Mouse (Mus musculus) small intestine, adult 2 months (tissue): ENCODE data around the gene St6gal1. TPM values are rescaled to one million over a fixed set of nuclear protein-coding genes. Genes with fewer than 3 reads are reported as not detected.

Experiments used
- H3K27ac ChIP-seq: fragments of 200-500 bp; 2 replicates; pipeline ENCODE4 v1.5.1; 2012; ENCODE audit warnings: low read depth, low read length, control low read depth, inconsistent platforms; ENCODE audit not compliant: insufficient read depth
- H3K27me3 ChIP-seq: fragments of 200-500 bp; 2 replicates; pipeline ENCODE4 v1.6.1; 2012; ENCODE audit warnings: mild to moderate bottlenecking, moderate library complexity, low read length, inconsistent platforms; ENCODE audit not compliant: control insufficient read depth, insufficient read depth
- H3K36me3 ChIP-seq: fragments of 200-500 bp; 2 replicates; pipeline ENCODE4 v1.6.1; 2012; ENCODE audit warnings: mild to moderate bottlenecking, low read length, control low read depth, inconsistent platforms; ENCODE audit not compliant: control insufficient read depth, insufficient read depth
- H3K4me1 ChIP-seq: fragments of 200-500 bp; 2 replicates; pipeline ENCODE4 v1.6.1; 2012; ENCODE audit warnings: low read length, inconsistent platforms, mixed read lengths; ENCODE audit not compliant: control insufficient read depth, insufficient read depth, insufficient read length
- H3K4me3 ChIP-seq: fragments of 200-500 bp; 2 replicates; pipeline ENCODE4 v1.5.1; 2012; ENCODE audit warnings: low read depth, mild to moderate bottlenecking, control low read depth, inconsistent platforms, low read length, moderate library complexity
- CTCF ChIP-seq: fragments of 200-500 bp; IDR thresholded peaks from 2 replicates; pipeline ENCODE4 v1.5.1; 2012; ENCODE audit warnings: low read depth, mild to moderate bottlenecking, control low read depth, inconsistent platforms, low read length, moderate library complexity, mixed read lengths; ENCODE audit not compliant: insufficient replicate concordance, insufficient read length; ENCODE audit errors: extremely low read depth
- POLR2A ChIP-seq: fragments of 200-500 bp; IDR thresholded peaks from 2 replicates; pipeline ENCODE4 v1.6.1; 2012; ENCODE audit warnings: low read depth, mild to moderate bottlenecking, control low read depth, inconsistent platforms, low read length, moderate library complexity
- WGBS: fragments of 180-500 bp; shearing (Covaris S2); methylation state at CpG from one replicate; pipeline ENCODE4 v1.1.7; 2018; 5-methylcytosine and 5-hydroxymethylcytosine counted together
- polyA plus RNA-seq: library from polyadenylated mRNA; depleted of rRNA; stranded (reverse); fragments of >200 nt; gene quantifications from 2 replicates; pipeline ENCODE4 v1.2.3, GENCODE M21; 2012

Gene St6gal1
- polyA plus RNA-seq, 1 experiment, result 6.4 TPM

DNA sequence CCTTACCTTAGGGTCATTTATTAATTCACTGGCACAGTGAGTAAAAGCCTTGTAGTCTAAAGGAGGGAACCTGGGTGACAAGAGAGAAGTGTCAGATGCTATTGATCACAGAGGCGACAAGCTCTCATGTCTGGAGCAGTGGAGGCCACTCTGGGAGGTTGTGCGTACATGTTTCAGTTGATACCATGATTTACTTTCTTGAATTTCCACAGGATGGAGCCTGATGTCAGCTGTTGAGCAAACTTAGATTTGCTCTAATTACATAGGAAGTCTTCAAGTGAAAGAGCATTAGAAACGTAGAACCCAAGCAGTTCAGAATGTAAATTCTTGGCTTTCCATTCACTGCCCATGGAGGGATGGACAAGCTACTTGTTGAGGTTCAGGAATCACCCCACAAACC is 5.4 kb downstream of the St6gal1 start:
- TF ChIP-seq CTCF (no peak), POLR2A (no peak)
- H3K27me3 ChIP-seq, result peaks cover 13% of the 10 kb centered on the region; the same call in 1 of the 2 replicates
- no peak overlapping the region for H3K4me3 ChIP-seq
- peaks cover 2% of the 10 kb centered on the region for H3K4me1 ChIP-seq
- no peak overlapping the region for H3K27ac ChIP-seq
- WGBS, result 87% methylated on average over 3 of the region's 3 CpGs
- H3K36me3 ChIP-seq, result no peaks in the 10 kb centered on the region

DNA sequence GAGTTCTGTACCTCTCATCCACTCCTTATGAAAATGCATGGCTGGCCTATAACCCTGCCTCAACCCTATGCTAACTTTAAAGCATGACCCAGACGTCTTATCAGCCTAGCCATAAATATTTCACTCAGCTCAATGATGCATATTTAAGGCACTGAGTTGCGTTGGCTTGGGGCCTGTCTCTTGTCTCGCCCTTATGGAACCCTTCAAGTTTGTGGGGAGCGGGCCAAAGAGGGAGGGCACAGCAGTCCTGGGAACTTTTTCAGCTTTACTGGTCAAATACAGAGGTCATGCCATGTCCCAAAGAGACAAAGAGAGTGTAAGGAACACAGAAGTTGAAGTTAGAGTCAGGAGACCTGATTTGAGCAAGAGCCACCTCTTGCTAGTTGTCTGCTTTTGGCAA is 6.6 kb downstream of the St6gal1 start:
- 53% methylated on average over 4 of the region's 4 CpGs for WGBS
- TF ChIP-seq CTCF (no peak), POLR2A (no peak)

DNA sequence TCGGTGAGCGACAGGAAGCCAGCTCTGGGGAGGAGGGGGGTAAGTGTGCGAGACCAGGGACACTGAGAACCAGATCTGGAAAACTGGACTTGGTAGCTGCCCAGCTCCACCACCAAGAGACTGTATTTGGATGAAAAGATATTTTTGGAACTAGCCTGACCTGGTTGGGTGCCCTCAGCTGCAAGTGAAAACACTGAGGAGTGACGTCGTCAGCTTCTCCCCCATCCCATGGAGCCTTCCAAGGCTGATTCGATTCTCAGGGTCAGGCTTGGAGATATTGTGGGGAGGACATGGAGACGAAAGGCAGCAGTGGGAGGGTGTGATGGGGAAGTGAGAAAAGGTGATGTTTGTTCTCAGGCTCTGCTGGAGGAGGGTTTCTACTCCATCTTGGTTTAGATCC is 8.2 kb downstream of the St6gal1 start:
- Histone ChIP-seq H3K27ac (no peak overlapping the region), H3K4me3 (no peak overlapping the region), H3K27me3 (no peaks in the 10 kb centered on the region), H3K4me1 (no peaks in the 10 kb centered on the region), H3K36me3 (no peaks in the 10 kb centered on the region)
- WGBS, result 67% methylated on average over 7 of the region's 7 CpGs
- TF ChIP-seq CTCF, result no peak
- no peak for TF ChIP-seq POLR2A

More for the DNA sequence above, 6.6 kb downstream of the St6gal1 start:
- no peak overlapping the region for H3K4me3 ChIP-seq
- no peak overlapping the region for H3K27ac ChIP-seq
- no peaks in the 10 kb centered on the region for H3K4me1 ChIP-seq
- H3K27me3 ChIP-seq, result peaks cover 3% of the 10 kb centered on the region; the same call in 1 of the 2 replicates
- H3K36me3 ChIP-seq, result no peaks in the 10 kb centered on the region

DNA sequence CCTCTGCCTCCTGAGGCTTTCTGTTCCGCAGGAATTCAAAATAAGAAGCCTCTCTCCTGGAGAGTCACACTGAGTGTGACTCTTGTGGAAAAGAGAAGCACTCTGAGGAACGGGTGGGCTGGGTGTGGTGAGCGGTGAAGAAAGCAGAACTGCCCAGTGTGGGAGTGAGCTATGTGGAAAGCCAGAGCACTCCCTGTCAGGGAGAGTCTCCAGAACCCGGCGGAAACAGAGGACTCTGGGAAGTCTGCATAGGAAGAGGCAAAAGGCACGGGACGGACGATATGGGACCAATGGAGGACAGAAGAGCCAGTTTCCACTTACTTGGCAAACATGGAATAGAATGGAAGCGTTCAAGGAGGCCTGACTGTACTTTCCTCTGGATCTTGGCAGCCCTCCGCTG is 9.0 kb downstream of the St6gal1 start:
- H3K27ac ChIP-seq, result no peak overlapping the region
- no peak for TF ChIP-seq CTCF
- no peak for TF ChIP-seq POLR2A
- no peaks in the 10 kb centered on the region for H3K36me3 ChIP-seq
- no peaks in the 10 kb centered on the region for H3K4me1 ChIP-seq
- H3K4me3 ChIP-seq, result no peak overlapping the region
- no peaks in the 10 kb centered on the region for H3K27me3 ChIP-seq
- 71% methylated on average over 10 of the region's 10 CpGs for WGBS

DNA sequence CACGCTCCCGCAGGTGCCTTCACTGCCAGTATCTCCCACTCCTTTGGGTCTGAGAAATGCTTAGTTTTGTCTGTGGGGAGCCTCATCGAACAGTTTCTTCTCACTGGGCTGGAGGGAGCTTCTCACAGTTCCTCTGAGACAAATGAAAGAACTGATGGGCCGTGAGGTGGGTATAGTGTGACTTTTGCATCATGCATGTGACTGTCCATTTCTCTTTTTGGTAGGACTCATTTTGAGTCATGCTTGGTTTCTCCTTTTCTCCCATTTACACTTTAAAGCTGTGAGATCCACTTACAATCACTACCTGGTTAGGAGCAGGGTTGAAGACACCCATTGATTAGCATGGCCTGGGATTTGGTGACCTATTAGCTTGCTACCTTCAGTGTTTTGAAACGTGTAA is 10.0 kb downstream of the St6gal1 start:
- Histone ChIP-seq H3K27ac (no peak overlapping the region), H3K4me1 (0 out of 2 replicates have a peak, but pooled peaks cover under 1% of the 10 kb centered on the region), H3K36me3 (no peaks in the 10 kb centered on the region), H3K27me3 (no peaks in the 10 kb centered on the region), H3K4me3 (no peak overlapping the region)
- 73% methylated on average over 5 of the region's 5 CpGs for WGBS
- TF ChIP-seq POLR2A (no peak), CTCF (no peak)

DNA sequence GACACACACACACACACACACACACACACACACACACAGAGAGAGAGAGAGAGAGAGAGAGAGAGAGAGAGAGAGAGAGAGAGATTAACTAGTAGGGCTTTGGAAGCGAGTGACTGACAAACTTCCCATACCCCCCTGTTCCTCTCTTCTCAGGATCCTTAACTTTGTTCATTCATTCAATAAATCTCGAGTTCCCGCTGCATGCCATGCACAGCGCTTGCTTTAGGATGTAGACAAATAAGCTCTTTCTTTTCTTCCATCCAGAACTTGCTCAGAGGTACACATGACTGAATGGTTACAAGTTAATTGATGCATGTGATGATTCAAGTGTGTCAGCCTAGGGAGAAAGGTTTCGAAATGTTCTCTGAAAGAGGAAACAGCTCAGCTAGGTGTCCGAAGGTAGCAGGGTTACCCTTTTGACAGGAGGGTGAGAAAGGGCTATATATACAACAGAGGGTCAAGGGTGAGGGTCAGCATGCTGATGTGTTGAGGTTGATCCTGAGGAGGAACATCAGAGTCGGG is 10.7 kb downstream of the St6gal1 start:
- 78% methylated on average over 7 of the region's 7 CpGs for WGBS
- Histone ChIP-seq H3K27me3 (no peaks in the 10 kb centered on the region), H3K4me1 (peaks cover 3% of the 10 kb centered on the region; the same call in 1 of the 2 replicates), H3K27ac (no peak overlapping the region), H3K4me3 (no peak overlapping the region), H3K36me3 (no peaks in the 10 kb centered on the region)
- TF ChIP-seq POLR2A (no peak), CTCF (no peak)

DNA sequence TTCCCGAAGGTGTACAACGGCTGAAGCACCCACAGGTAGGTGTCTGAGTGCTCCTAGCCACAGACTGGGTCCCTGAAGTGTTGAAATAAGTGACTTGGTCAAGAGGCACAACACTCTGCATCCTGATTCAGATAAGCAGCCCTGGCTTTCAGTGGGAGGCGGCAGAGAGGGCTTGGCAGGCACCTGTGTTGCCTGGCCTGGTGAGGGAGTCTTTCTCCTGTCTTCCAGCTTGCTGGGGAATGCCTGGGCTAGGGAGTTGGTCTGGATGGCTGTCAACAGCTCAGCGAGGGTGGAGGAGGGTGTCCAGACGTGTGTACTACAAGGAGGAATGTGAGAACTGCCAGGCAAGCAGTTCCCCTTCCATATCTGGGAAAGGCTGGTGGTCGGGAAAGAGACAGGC is 15.0 kb downstream of the St6gal1 start:
- Histone ChIP-seq H3K27me3 (no peaks in the 10 kb centered on the region), H3K36me3 (no peaks in the 10 kb centered on the region), H3K27ac (no peak overlapping the region), H3K4me3 (no peak overlapping the region), H3K4me1 (peaks cover 5% of the 10 kb centered on the region)
- TF ChIP-seq POLR2A, result no peak
- no peak for TF ChIP-seq CTCF
- WGBS, result 82% methylated on average over 6 of the region's 6 CpGs
